Mouse (Mus musculus) spleen, adult 2 months (tissue): ENCODE results near the gene Dennd2d.

Experiments
- CTCF ChIP-seq: fragments of 200-500 bp; IDR thresholded peaks from 2 replicates; pipeline ENCODE4 v1.5.1; 2011; ENCODE audit warnings: mild to moderate bottlenecking, inconsistent platforms; ENCODE audit not compliant: insufficient read depth, insufficient read length, insufficient replicate concordance; ENCODE audit errors: extremely low read depth
- POLR2A ChIP-seq: fragments of 200-500 bp; IDR thresholded peaks from 2 replicates; pipeline ENCODE4 v1.6.1; 2011; ENCODE audit warnings: low read depth, low read length, inconsistent platforms

GRCm38 (mm10) chr3:106528032-106528431 lies 45.8 kb downstream of the Dennd2d start:
- no peak for TF ChIP-seq POLR2A
- TF ChIP-seq CTCF: no peak
